Mouse (Mus musculus): ENCODE data around the gene Disp1. TPM values are rescaled to one million over a fixed set of nuclear protein-coding genes. Genes with fewer than 3 reads are reported as not detected.

The Disp1 gene
- polyA plus RNA-seq, 1 experiment: 17.0 TPM

GRCm38 (mm10) chr1:183082436-183082835 is 138.9 kb downstream of the Disp1 start:
- H3K36me3 ChIP-seq (ENCODE audit: control insufficient read depth, insufficient read depth): peaks cover 17% of the 10 kb centered on the region
- TF ChIP-seq CEBPB (IDR thresholded peaks at IDR 0.05; ENCODE audit: low read depth) (peak; percentile 31), USF1 (IDR thresholded peaks at IDR 0.05; ENCODE audit: low read depth) (no peak), FOSL1 (IDR thresholded peaks at IDR 0.05; ENCODE audit: insufficient read depth, low read length, poor library complexity, severe bottlenecking) (peak; percentile 65), MYOD1 (IDR thresholded peaks at IDR 0.05; ENCODE audit: control insufficient read depth, insufficient read length, low read depth) (peak; percentile 73)
- no peaks in the 10 kb centered on the region for H3K79me2 ChIP-seq (ENCODE audit: control insufficient read depth, insufficient read depth)
- no peaks in the 10 kb centered on the region for H3K79me3 ChIP-seq (ENCODE audit: low read depth)
- no peak overlapping the region for H3ac ChIP-seq (ENCODE audit: control insufficient read depth, insufficient read length, low read depth)
- no peak overlapping the region for H3K4me3 ChIP-seq (ENCODE audit: insufficient read depth, poor library complexity, severe bottlenecking)
- no peaks in the 10 kb centered on the region for H3K27me3 ChIP-seq (ENCODE audit: control insufficient read depth, insufficient read depth, insufficient read length)

GRCm38 (mm10) chr1:183081126-183081525 is 140.2 kb downstream of the Disp1 start:
- Histone ChIP-seq H3K27me3 (ENCODE audit: control insufficient read depth, insufficient read depth, insufficient read length) (no peaks in the 10 kb centered on the region), H3ac (ENCODE audit: control insufficient read depth, insufficient read length, low read depth) (no peak overlapping the region), H3K4me3 (ENCODE audit: insufficient read depth, poor library complexity, severe bottlenecking) (no peak overlapping the region), H3K79me2 (ENCODE audit: control insufficient read depth, insufficient read depth) (no peaks in the 10 kb centered on the region), H3K79me3 (ENCODE audit: low read depth) (no peaks in the 10 kb centered on the region), H3K36me3 (ENCODE audit: control insufficient read depth, insufficient read depth) (peaks cover 12% of the 10 kb centered on the region)
- TF ChIP-seq MYOD1 (IDR thresholded peaks at IDR 0.05; ENCODE audit: control insufficient read depth, insufficient read length, low read depth) (peak; percentile 3), CEBPB (IDR thresholded peaks at IDR 0.05; ENCODE audit: low read depth) (no peak)

- no peaks in the 10 kb centered on the region for H3K79me2 ChIP-seq (ENCODE audit: control insufficient read depth, insufficient read depth)
- H3K79me3 ChIP-seq (ENCODE audit: low read depth): no peaks in the 10 kb centered on the region
- H3ac ChIP-seq (ENCODE audit: control insufficient read depth, insufficient read length, low read depth): no peak overlapping the region
- no peaks in the 10 kb centered on the region for H3K36me3 ChIP-seq (ENCODE audit: control insufficient read depth, insufficient read depth)
- TF ChIP-seq MYOG (IDR thresholded peaks at IDR 0.05; ENCODE audit: control insufficient read depth, extremely low read depth, insufficient read length): no peak
- TF ChIP-seq MAX (IDR thresholded peaks at IDR 0.05): no peak
- TF ChIP-seq CTCF (IDR thresholded peaks at IDR 0.05; ENCODE audit: control insufficient read depth, insufficient read depth, insufficient read length): no peak
- TF ChIP-seq MYOD1 (IDR thresholded peaks at IDR 0.05; ENCODE audit: control insufficient read depth, insufficient read length, low read depth): no peak
- TF ChIP-seq CEBPB (IDR thresholded peaks at IDR 0.05; ENCODE audit: low read depth): no peak
- TF ChIP-seq USF1 (IDR thresholded peaks at IDR 0.05; ENCODE audit: low read depth): no peak
- TF ChIP-seq FOSL1 (IDR thresholded peaks at IDR 0.05; ENCODE audit: insufficient read depth, low read length, poor library complexity, severe bottlenecking): no peak
- H3K27me3 ChIP-seq (ENCODE audit: control insufficient read depth, insufficient read depth, insufficient read length): no peaks in the 10 kb centered on the region
- no peak overlapping the region for H3K4me3 ChIP-seq (ENCODE audit: insufficient read depth, poor library complexity, severe bottlenecking)
These were observed 146.1 kb downstream of the Disp1 start for GRCm38 (mm10) chr1:183075121-183075822.

- peak; percentile 70 for TF ChIP-seq MYOD1 (IDR thresholded peaks at IDR 0.05; ENCODE audit: control insufficient read depth, insufficient read length, low read depth)
- no peak for TF ChIP-seq FOSL1 (IDR thresholded peaks at IDR 0.05; ENCODE audit: insufficient read depth, low read length, poor library complexity, severe bottlenecking)
- TF ChIP-seq MYOG (IDR thresholded peaks at IDR 0.05; ENCODE audit: control insufficient read depth, extremely low read depth, insufficient read length): no peak
- H3K36me3 ChIP-seq (ENCODE audit: control insufficient read depth, insufficient read depth): no peaks in the 10 kb centered on the region
These were observed 148.9 kb downstream of the Disp1 start for GRCm38 (mm10) chr1:183072263-183073050.

GRCm38 (mm10) chr1:183069954-183070649 is 151.2 kb downstream of the Disp1 start:
- no peak overlapping the region for H3K4me3 ChIP-seq (ENCODE audit: insufficient read depth, poor library complexity, severe bottlenecking)
- no peaks in the 10 kb centered on the region for H3K27me3 ChIP-seq (ENCODE audit: control insufficient read depth, insufficient read depth, insufficient read length)
- H3ac ChIP-seq (ENCODE audit: control insufficient read depth, insufficient read length, low read depth): no peak overlapping the region
- no peaks in the 10 kb centered on the region for H3K79me2 ChIP-seq (ENCODE audit: control insufficient read depth, insufficient read depth)
- TF ChIP-seq CTCF (IDR thresholded peaks at IDR 0.05; ENCODE audit: control insufficient read depth, insufficient read depth, insufficient read length) (no peak), FOSL1 (IDR thresholded peaks at IDR 0.05; ENCODE audit: insufficient read depth, low read length, poor library complexity, severe bottlenecking) (no peak), MYOG (IDR thresholded peaks at IDR 0.05; ENCODE audit: control insufficient read depth, extremely low read depth, insufficient read length) (no peak), MYOD1 (IDR thresholded peaks at IDR 0.05; ENCODE audit: control insufficient read depth, insufficient read length, low read depth) (no peak), USF1 (IDR thresholded peaks at IDR 0.05; ENCODE audit: low read depth) (no peak), MAX (IDR thresholded peaks at IDR 0.05) (no peak), CEBPB (IDR thresholded peaks at IDR 0.05; ENCODE audit: low read depth) (no peak)
- no peaks in the 10 kb centered on the region for H3K79me3 ChIP-seq (ENCODE audit: low read depth)
- H3K36me3 ChIP-seq (ENCODE audit: control insufficient read depth, insufficient read depth): no peaks in the 10 kb centered on the region

More at GRCm38 (mm10) chr1:183072263-183073050, 148.9 kb downstream of the Disp1 start:
- no peaks in the 10 kb centered on the region for H3K79me3 ChIP-seq (ENCODE audit: low read depth)
- H3K79me2 ChIP-seq (ENCODE audit: control insufficient read depth, insufficient read depth): no peaks in the 10 kb centered on the region
- H3K4me3 ChIP-seq (ENCODE audit: insufficient read depth, poor library complexity, severe bottlenecking): no peak overlapping the region
- H3K27me3 ChIP-seq (ENCODE audit: control insufficient read depth, insufficient read depth, insufficient read length): no peaks in the 10 kb centered on the region
- no peak overlapping the region for H3ac ChIP-seq (ENCODE audit: control insufficient read depth, insufficient read length, low read depth)

Measured in C2C12 (cell line).